Mouse (Mus musculus) right cerebral cortex, adult 18-20 months (tissue): ENCODE data around the gene Aim2.

Experiments used
- DNase-seq: peaks from one replicate; pipeline ENCODE4 v3.0.0; 2022; ENCODE audit warnings: mixed read lengths

Aim2 gene

GRCm38 (mm10) chr1:173348527-173348926 lies 2.2 kb upstream of the Aim2 start:
- no peak for DNase-seq

DNA sequence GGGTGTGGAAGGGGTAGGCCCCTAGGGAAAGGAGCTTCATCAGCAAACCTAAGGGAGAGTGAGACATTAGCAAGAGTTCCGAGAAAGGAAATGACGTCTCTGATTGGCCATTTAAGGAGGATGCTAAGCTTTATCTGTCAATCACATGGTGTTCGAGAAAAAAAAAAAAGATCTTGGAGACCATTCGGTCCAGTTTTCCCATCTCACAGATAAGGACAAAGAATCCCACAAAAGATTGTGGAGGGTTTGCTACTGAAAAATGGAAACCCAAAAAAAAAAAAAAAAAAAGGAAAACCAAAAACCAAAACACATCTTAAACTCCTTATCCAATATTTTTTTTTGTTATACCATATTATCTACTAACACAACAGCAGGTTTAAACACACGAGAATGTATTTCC lies 1.5 kb upstream of the Aim2 start:
- no peak for DNase-seq

GRCm38 (mm10) chr1:173349946-173350345 lies 733 bp upstream of the Aim2 start:
- no peak for DNase-seq

DNA sequence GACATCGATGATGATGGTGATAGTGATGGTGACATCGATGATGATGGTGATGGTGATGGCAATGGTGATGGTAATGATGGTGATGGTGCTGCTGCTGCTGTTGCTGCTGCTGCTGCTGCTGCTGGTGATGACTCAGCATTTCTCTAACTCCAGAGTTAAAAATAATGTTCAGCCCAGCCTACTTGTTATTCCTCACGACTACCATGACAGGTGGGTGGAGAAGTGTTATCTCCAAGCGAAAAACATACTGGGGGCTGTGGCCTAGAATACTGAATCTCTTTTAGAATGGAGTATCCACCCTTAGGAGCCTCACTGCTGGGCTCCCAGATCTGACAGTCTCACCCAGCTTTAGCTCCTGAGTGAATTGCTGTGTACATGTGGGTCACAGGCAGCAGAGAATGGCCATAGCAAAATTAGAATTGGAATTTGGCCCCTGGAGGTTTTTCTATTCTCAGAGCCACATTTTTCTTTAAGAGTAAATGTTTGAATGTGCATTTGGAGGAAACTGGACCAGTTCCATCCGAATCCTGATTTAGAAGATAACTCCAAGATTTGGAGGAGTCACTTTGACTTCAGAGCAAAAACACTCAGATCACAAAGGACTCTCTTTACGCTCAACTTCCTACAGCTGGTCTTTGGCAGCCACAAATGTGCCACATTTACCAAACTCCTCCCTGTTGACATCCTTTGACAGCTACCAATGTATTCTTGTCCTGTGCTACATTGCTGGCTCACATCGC lies 4.6 kb downstream of the Aim2 start:
- peak; percentile 75 for DNase-seq

- no peak for DNase-seq
Measured at GRCm38 (mm10) chr1:173356699-173357098, 6.0 kb downstream of the Aim2 start.

DNA sequence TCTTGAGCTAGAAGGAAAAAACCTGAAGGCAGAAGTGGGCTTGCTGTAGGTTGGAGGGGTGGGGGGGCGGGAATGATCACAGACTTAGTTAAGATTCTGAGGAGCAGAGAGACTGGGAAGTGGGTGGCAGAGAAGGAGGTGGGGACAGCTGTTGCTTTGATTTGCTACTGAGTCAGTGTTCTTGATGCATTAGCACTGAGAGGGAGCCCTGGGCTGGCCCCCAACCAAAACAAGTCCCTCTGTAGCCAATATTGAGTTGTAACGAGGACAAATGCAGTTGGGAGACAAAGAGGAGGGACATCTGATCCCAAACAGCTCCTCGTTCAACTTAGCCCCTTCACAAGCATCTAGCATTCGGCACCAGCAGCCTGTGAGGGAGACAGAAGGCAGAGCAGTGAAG lies 7.1 kb downstream of the Aim2 start:
- peak; percentile 74 for DNase-seq

GRCm38 (mm10) chr1:173359590-173360290 lies 9.1 kb downstream of the Aim2 start:
- no peak for DNase-seq

DNA sequence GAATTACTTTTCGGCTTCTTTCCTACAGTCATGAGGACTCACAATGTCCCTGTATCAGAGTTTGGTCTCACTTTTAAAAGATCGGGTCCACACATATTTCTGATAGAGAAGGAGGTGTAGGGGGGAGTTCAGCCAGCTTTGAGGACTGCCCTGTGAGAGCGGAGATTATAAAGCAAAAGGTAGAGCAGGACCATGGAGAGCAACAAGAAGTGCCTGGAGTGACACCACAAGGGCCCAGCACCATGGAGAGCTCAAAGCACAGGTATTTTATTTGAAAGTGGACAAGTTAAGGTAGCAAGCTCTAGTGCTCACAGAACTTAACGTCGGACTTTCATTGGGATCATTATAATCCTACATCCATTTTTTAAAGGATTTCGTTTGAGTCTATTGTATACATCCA lies 11.0 kb downstream of the Aim2 start:
- DNase-seq: no peak

DNA sequence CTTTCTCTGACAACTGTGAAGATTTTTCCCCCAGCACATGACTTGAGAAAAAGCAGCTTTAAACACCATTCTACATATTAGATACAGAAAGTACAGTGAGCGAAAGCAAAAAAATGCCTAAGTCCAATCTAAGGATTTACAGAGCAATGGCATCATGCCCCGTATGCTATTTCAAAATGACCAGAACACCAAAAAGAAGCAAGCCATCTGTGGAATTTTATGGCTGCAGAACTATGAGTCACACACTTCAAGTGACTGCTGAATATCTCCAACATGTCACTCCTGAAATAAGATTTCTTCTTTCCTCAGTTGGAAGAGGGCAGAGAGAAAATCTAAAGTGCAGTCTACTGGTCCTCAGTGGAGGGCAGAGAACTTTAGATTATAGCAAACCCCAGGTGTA lies 12.8 kb downstream of the Aim2 start:
- no peak for DNase-seq

- DNase-seq: no peak
Measured at GRCm38 (mm10) chr1:173364125-173364800, 13.6 kb downstream of the Aim2 start.

- no peak for DNase-seq
Measured at GRCm38 (mm10) chr1:173365970-173366409, 15.3 kb downstream of the Aim2 start.

- peak; percentile 71 for DNase-seq
Measured at GRCm38 (mm10) chr1:173366701-173367355, 16.1 kb downstream of the Aim2 start.

- DNase-seq: peak; percentile 78
Measured at GRCm38 (mm10) chr1:173367356-173368046, 16.8 kb downstream of the Aim2 start, which contains the start of gene Cadm3. Gene Cadm3, minus strand, starts transcription at chr1:173367695.

GRCm38 (mm10) chr1:173369611-173370010 lies 18.9 kb downstream of the Aim2 start:
- DNase-seq: no peak

GRCm38 (mm10) chr1:173370456-173370855 lies 19.8 kb downstream of the Aim2 start:
- no peak for DNase-seq

DNA sequence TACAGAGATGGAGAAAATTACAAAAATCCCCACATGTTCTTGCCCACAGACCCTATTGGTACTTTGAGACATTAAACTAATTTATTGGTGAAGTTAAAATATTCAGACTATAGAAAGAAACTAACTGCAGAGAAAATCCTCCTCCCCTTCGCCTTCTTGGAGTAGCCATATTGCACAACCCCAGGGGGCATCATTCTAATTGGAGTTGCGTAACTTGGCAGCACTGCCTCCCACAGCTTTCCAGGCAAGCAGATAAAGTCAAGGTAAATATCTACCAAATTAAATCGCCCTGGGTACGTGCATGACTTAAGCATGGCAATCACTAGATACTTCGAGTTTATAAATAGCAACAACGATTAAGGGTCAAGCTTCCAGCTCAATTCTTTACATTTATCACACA lies 20.9 kb downstream of the Aim2 start:
- no peak for DNase-seq

GRCm38 (mm10) chr1:173374020-173374419 lies 23.3 kb downstream of the Aim2 start:
- DNase-seq: no peak

DNA sequence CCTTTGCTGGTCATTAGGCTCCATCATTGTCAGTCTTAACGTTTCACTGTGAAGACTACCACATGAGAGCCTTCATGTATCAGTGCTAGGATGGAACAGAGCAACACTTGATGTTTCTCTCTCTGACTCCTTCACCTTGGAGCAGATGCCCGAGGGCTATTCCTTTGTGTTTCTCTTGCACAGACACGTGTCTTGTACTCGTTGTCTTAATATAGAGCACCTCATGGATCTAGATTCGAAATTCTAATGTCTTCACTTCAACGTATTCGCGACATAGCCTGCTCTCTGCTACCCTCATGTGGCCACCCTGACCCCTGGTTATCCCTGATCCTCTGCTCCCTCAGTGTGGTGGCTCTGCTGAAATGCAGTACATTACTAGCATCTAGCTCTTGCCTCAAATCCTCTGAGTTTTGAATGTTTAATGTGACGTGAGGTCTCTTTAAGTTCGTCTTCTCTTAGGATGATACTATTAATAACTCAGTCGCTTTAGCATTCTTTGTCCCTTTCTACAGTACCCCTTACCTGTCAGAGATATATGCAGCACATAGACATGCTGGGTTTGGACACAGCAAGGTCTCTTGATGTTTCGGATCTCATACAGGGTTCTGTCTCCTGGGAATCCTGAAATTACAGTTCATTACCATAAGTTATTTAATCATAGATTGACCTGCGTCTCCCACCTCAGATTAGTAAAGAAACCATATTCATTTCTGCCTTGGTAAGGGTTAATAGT lies 26.9 kb downstream of the Aim2 start:
- DNase-seq: peak; percentile 77

GRCm38 (mm10) chr1:173381436-173381835 lies 30.8 kb downstream of the Aim2 start:
- peak; percentile 26 for DNase-seq

DNA sequence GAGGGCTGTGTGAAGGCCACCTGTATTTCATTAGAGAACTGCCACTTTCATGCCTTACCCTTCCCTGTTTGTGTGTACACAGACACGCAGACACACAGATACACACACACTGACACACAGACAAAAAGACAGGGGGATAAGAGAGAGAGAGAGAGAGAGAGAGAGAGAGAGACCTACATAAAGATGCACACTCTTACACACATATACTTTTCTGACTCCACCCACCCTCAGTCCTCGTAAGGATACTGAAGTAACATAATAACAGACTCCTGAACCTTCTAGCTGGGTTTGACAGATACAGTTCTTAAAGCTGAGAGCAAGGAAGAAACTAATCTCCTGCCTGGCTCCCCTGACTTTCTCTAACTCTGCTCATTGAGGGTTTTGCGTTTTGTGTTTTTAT lies 38.8 kb downstream of the Aim2 start:
- DNase-seq: no peak

- DNase-seq: peak; percentile 95
Measured at GRCm38 (mm10) chr1:173389901-173390401, 39.3 kb downstream of the Aim2 start.

GRCm38 (mm10) chr1:173391754-173392153 lies 41.1 kb downstream of the Aim2 start:
- DNase-seq: no peak
